Mouse (Mus musculus) right cerebral cortex, adult 18-20 months (tissue): Measurements from ENCODE around the gene Fcgr2b.
"Not testable (repeated sequence)": the region's sequence is repeated elsewhere in the genome, so short reads cannot be mapped to it uniquely, and the experiment has no call there.

Source experiments
- DNase-seq: peaks from one replicate; pipeline ENCODE4 v3.0.0; 2022; ENCODE audit warnings: mixed read lengths

Fcgr2b gene

GRCm38 (mm10) chr1:170976447-170976846, at the start of gene Fcgr2b:
Gene Fcgr2b, minus strand, starts transcription at chr1:170976547.
- no peak for DNase-seq

- peak; percentile 32 for DNase-seq
Measured at GRCm38 (mm10) chr1:171019311-171019950, 43.1 kb upstream of the Fcgr2b start.

GRCm38 (mm10) chr1:171018737-171019136, 42.4 kb upstream of the Fcgr2b start, which contains the start of gene Fcgr4:
Gene Fcgr4, plus strand, starts transcription at chr1:171018920.
- no peak for DNase-seq

DNA sequence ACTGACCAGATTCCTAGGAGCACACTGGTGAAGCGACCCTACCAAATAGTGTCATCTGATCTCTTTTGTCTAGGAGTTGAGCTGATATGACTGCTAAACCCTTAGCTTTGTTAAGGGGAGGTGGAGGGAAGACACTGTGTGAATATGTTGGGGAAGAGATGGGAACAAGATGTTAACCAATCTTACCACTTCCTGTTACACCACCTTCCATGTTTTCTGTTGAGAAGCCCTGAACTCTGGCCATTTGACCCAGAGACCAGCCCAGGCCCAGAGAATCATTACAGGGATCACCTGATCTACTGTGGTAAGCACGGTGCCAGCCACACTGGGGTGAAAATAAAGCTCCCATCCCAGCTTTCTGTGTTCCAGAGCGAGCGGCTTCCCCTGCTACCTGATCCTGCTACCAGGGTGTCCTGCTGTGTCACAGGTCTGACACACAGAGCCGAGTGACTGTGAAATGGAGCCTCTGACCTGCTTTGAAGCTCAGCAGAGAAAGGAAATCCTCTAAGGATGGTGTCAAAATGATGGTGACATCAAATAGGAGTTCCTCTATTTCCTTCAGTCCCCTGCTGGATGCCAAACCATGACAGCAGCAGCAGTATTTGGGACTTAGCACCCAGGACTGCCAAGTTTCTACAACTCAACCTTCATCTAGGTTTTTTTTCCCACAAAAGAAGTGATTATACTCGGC, 41.3 kb upstream of the Fcgr2b start:
- DNase-seq = no peak

- no peak for DNase-seq
Measured at GRCm38 (mm10) chr1:171016676-171017356, 40.5 kb upstream of the Fcgr2b start.

DNA sequence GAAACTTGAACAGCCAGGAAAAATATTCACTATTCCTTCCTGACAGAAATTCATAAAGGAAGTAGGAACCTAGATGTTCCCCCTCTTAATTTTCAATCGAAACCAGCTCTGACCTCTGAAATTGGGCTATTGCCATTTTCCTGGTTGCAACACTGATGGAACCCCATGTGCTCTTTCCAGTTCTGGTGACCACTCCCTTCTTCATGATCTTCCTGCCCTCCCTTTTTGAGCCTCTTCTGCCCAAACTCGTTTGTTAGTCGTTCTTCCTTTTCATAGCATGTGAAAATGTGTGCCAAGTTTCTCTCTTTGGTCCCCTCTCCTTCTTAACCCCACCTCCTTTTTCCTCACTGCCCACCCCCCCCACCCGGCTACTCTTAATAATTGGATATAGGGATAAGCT, 35.4 kb upstream of the Fcgr2b start:
- DNase-seq = no peak

- no peak for DNase-seq
Measured at GRCm38 (mm10) chr1:171006905-171007304, 30.6 kb upstream of the Fcgr2b start.

GRCm38 (mm10) chr1:171006335-171006734, 30.0 kb upstream of the Fcgr2b start:
- DNase-seq = no peak

- DNase-seq = no peak
Measured at GRCm38 (mm10) chr1:171005586-171005985, 29.2 kb upstream of the Fcgr2b start.

DNA sequence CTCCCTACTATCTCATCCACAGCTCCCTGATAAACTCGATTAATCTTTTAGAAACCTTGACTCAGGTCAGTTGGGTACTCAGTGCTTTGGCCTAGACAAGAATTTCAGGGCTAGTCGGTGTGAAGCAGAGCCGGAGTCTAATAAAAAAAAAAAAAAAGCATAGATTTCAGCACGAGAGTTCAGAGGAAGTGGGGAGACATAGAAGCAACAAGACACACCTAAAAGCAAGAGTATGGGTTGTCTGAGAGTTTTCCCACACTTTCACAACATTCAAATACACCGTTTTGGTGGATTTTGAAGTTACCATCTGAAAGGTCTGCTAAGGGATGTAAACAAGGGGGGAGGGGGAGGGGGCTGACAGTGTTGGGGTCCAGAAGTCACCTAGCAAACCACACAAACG, 28.7 kb upstream of the Fcgr2b start:
- no peak for DNase-seq

GRCm38 (mm10) chr1:170999811-171000210, 23.5 kb upstream of the Fcgr2b start:
- DNase-seq = no peak

DNA sequence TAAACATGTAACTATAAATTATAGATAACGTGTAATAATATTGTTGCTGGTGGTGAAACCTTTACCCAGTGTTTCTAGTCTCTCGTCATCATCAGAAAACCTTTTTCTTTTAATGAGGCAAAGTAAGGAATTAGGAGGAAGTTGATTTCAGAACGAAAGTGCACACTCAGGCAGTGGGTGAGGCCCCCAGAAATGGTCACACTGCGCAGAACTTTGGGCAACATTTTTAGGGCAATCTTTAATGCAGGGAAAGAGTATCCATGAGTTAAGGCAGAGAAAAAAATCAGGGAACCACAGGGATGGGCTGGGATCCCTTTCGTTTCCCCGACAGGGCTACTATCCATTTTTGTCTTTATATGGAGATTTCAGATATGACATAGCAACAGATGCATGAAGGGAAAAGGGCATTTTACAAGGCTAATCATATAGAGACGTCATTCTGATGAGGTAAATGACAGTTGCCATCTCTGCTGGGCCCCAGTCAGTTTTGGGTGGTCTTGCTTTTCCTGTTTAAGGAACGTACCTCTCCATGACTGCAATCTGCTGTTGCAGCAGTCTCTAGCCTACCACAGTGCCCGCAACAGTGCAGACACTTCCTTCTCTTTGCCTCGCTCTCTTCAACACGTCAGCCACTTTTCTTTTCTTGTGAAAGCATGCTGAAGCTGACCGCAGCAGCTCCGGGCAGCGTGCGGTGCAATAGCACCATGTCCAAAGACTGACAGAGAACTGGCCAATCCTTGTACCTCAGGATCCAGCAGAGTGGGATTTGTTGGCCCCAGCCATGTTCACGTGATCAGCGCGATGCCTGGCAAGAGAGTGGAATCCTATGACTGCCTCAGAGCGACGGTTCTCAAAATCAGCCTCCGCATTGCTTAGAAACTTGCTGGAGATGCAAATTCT, 21.7 kb upstream of the Fcgr2b start:
- DNase-seq = peak; percentile 75

GRCm38 (mm10) chr1:170996753-170997152, 20.4 kb upstream of the Fcgr2b start:
- DNase-seq = peak; percentile 43

DNA sequence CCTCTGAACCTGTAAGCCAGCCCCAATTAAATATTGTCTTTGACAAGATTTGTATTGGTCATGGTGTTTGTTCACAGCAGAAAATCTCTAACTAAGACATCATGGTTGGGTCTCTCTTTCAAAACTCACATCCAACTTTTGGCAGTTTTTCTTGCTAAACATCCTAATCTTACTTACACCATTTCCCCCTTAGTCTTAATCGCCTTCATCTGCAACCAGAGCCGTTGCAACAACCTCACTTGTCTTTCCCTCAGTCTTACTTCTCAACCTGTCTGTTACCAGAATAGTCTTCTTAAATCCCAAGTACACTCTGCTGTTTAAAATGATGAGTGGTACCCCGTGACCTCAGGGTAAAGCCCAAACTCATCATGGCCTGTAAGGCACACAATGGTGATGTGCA, 19.7 kb upstream of the Fcgr2b start:
- no peak for DNase-seq

DNA sequence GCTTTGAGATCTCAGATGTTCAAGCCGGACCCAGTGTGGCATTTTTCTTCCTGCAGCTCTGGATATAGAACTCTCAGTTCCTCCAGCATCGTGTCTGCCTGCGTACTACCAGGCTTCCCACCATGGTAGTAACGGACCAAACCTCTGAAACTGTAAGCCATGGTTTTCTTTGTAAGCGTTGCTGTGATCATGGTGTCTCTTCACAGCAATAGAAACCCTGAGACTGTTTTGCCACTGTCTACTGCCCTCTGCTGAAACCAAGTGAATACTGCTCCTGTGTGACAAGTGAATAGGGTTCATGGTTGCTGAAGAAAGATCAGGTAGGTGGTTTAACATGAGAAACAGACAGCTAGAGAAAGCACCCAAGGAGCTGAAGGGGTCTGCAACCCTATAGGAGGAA, 16.2 kb upstream of the Fcgr2b start:
- DNase-seq = peak; percentile 46

GRCm38 (mm10) chr1:170989656-170990055, 13.3 kb upstream of the Fcgr2b start:
- DNase-seq = no peak

GRCm38 (mm10) chr1:170985861-170986260, 9.5 kb upstream of the Fcgr2b start:
- DNase-seq = no peak

- no peak for DNase-seq
Measured at GRCm38 (mm10) chr1:170985092-170985491, 8.7 kb upstream of the Fcgr2b start.

DNA sequence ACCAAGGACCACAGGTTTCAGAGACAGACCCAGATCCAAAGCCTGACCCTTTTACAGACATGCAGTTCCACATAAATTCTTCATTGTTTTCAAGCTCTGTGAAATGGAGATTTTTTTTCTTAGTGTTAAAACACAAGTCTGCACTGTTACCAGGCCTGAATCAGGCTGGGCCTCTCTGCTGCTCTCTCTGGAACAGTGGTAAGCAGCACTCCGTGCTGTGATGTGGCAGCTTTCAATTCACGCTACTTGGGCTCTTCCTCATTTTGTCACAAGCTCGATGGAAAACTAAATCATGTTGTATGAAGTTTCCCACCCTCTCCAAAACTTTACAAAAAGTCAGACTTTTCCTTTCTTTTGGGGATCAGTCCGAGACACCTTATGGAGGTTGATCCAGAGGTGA, 6.7 kb upstream of the Fcgr2b start:
- DNase-seq = no peak

- no peak for DNase-seq
Measured at GRCm38 (mm10) chr1:170982301-170982700, 6.0 kb upstream of the Fcgr2b start.

GRCm38 (mm10) chr1:170981679-170982078, 5.3 kb upstream of the Fcgr2b start:
- DNase-seq = not testable (repeated sequence)

- no peak for DNase-seq
Measured at GRCm38 (mm10) chr1:170978601-170979000, 2.3 kb upstream of the Fcgr2b start.

- DNase-seq = no peak
Measured at GRCm38 (mm10) chr1:170975751-170976161, 591 bp downstream of the Fcgr2b start.
